Mouse (Mus musculus): ENCODE data around the gene Gstm4. TPM values are rescaled to one million over a fixed set of nuclear protein-coding genes. Genes with fewer than 3 reads are reported as not detected.
A peak's percentile ranks its signal among the peaks of the same experiment; 100 is the strongest.

The Gstm4 gene
- polyA plus RNA-seq, 1 experiment = 23.9 TPM

DNA sequence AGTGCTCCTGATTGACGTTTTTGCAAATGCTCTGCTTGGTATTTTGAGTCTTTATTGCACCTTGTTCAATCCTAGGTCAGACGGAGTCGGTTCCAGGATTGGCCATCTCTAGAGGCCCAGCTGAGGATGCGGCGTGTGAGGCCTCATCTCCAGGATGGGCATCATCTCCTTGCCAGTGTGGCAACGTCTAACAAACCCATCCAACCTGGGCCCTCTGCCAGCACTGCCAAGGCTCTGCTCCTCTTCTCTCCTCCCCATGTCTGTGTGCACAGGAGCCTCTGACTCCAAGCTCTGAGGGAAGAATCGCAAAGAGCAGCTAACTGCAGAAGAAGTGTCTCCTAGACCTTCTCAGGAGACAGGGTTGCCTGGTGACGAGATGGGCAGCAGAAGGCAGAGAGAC, 18.0 kb upstream of the Gstm4 start:
- 80% methylated on average over 8 of the region's 8 CpGs for WGBS
- Histone ChIP-seq H3K4me1 (ENCODE audit: control insufficient read depth, insufficient read depth, low read length) (no peaks in the 10 kb centered on the region; the same call in 1 of the 2 replicates), H3K27me3 (replicated peaks; ENCODE audit: control insufficient read depth, insufficient read depth, low read length) (no peaks in the 10 kb centered on the region), H3K36me3 (ENCODE audit: control insufficient read depth, insufficient read depth, low read length) (no peaks in the 10 kb centered on the region), H3K27ac (ENCODE audit: insufficient read depth, low read depth, low read length) (no peak overlapping the region), H3K4me3 (ENCODE audit: insufficient read depth, low read depth, low read length) (no peak overlapping the region)
- TF ChIP-seq CTCF (conservative IDR thresholded peaks at IDR 0.05; ENCODE audit: insufficient read depth, insufficient read length, low read depth, low read length) = no peak
- TF ChIP-seq POLR2A (IDR thresholded peaks at IDR 0.05; ENCODE audit: low read depth, low read length) = no peak
- DNase-seq = no peak

DNA sequence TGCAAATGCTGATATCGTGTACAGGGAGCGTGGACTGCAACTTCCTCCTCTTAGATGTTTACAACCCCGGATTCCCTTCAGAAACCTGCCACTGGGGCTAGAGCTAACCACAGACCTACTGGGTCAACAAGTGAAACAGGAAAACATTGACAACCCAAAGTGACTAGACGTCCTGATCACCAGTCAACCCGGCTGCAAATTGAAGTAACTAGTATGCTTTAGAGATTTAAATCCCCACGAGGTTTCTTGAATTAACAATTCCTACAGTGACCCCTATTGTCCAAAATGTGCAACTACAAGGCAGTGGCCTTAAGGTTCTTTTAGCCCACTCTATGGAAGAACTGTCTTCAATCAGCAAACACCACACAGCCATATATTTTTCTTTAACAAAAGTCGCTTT, 16.7 kb upstream of the Gstm4 start:
- TF ChIP-seq CTCF (conservative IDR thresholded peaks at IDR 0.05; ENCODE audit: insufficient read depth, insufficient read length, low read depth, low read length) = 0 out of 2 replicates have a peak, but pooled peaks have one; percentile 8
- TF ChIP-seq POLR2A (IDR thresholded peaks at IDR 0.05; ENCODE audit: low read depth, low read length) = no peak
- H3K4me3 ChIP-seq (ENCODE audit: insufficient read depth, low read depth, low read length) = no peak overlapping the region
- peak; percentile 76 for DNase-seq
- H3K27ac ChIP-seq (ENCODE audit: insufficient read depth, low read depth, low read length) = no peak overlapping the region
- no peaks in the 10 kb centered on the region for H3K27me3 ChIP-seq (replicated peaks; ENCODE audit: control insufficient read depth, insufficient read depth, low read length)
- no peaks in the 10 kb centered on the region for H3K36me3 ChIP-seq (ENCODE audit: control insufficient read depth, insufficient read depth, low read length)
- H3K4me1 ChIP-seq (ENCODE audit: control insufficient read depth, insufficient read depth, low read length) = no peaks in the 10 kb centered on the region; the same call in 1 of the 2 replicates
- WGBS = 14% methylated on average over 7 of the region's 7 CpGs

DNA sequence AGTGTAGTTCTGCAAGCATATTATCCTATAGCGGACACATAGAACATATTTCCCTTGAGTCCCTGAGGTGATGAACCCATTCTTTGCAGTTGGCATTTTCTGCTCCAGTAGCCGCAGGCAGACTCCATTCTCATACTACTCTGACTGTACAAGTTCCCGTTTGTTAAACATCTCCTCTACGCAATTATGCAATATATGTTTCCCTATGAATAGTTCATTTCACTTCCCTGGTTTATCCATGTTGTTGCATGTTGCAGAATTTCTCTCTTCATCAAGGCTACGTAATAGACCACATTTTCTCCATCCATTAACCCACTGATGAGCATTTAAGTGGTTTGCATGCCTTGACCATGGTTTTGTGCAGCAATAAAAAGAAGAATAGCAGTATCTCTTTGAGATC, 5.8 kb upstream of the Gstm4 start:
- H3K4me1 ChIP-seq (ENCODE audit: control insufficient read depth, insufficient read depth, low read length) = no peaks in the 10 kb centered on the region
- H3K36me3 ChIP-seq (ENCODE audit: control insufficient read depth, insufficient read depth, low read length) = no peaks in the 10 kb centered on the region
- H3K27me3 ChIP-seq (replicated peaks; ENCODE audit: control insufficient read depth, insufficient read depth, low read length) = no peaks in the 10 kb centered on the region
- 85% methylated on average over 5 of the region's 5 CpGs for WGBS
- H3K27ac ChIP-seq (ENCODE audit: insufficient read depth, low read depth, low read length) = no peak overlapping the region
- TF ChIP-seq CTCF (conservative IDR thresholded peaks at IDR 0.05; ENCODE audit: insufficient read depth, insufficient read length, low read depth, low read length) (no peak), POLR2A (IDR thresholded peaks at IDR 0.05; ENCODE audit: low read depth, low read length) (no peak)
- DNase-seq = no peak
- no peak overlapping the region for H3K4me3 ChIP-seq (ENCODE audit: insufficient read depth, low read depth, low read length)

DNA sequence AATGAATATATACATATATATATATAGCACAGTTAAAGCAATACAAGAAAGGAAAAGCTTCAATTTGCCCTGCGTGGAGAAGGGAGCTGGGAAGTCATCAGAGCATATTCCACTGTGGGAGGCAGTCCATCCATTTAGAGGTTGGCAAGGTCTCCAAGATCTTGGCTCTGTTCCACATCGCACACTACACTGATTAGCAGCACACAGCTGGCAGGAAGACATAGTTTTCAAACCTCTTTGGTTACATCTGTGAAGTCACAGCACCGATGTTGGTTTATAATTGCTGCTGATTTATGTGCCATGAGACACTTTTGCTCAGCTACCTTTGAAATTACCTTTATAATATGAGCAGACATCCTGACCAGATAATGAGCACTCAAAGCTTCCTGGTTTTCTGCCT, 3.6 kb upstream of the Gstm4 start:
- H3K27ac ChIP-seq (ENCODE audit: insufficient read depth, low read depth, low read length) = no peak overlapping the region
- peak; percentile 20 for DNase-seq
- TF ChIP-seq CTCF (conservative IDR thresholded peaks at IDR 0.05; ENCODE audit: insufficient read depth, insufficient read length, low read depth, low read length) (no peak), POLR2A (IDR thresholded peaks at IDR 0.05; ENCODE audit: low read depth, low read length) (no peak)
- no peaks in the 10 kb centered on the region for H3K36me3 ChIP-seq (ENCODE audit: control insufficient read depth, insufficient read depth, low read length)
- peaks cover 3% of the 10 kb centered on the region; the same call in 1 of the 2 replicates for H3K4me1 ChIP-seq (ENCODE audit: control insufficient read depth, insufficient read depth, low read length)
- no peaks in the 10 kb centered on the region for H3K27me3 ChIP-seq (replicated peaks; ENCODE audit: control insufficient read depth, insufficient read depth, low read length)
- 28% methylated on average over 3 of the region's 3 CpGs for WGBS
- H3K4me3 ChIP-seq (ENCODE audit: insufficient read depth, low read depth, low read length) = no peak overlapping the region

DNA sequence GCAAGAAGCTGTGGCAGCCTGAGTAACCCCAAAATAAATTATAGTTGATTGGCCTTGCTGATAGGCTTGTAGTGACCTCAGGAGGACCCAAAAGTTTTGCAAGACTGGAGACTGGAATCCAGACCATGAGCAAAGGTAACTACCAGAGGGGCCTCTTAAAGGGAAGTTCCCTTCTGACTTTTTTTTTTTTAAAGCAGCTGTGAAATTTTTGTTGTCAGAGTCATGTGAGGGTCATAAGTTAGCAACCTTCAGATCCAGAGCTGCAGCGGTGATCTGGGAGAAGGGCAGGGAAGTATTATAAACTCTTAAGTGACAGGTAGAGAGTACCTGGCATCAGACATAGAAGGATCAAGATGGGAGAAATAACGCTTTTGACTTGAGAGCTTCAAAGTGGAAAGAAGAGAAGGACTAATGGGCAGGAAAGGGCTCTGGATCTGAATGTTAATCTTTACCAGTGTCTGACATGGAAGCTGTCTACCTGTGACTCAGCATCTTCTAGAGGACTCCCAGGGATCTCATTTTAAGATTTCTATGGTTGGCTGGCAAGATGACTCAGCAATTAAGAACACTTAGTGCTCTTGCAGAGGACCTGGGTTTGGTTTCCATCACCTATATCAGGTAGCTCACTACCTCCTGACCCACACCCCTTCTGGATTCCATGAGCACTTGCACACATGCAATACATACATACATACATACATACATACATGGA, 2.4 kb upstream of the Gstm4 start:
- TF ChIP-seq POLR2A (IDR thresholded peaks at IDR 0.05; ENCODE audit: low read depth, low read length) = no peak
- TF ChIP-seq CTCF (conservative IDR thresholded peaks at IDR 0.05; ENCODE audit: insufficient read depth, insufficient read length, low read depth, low read length) = no peak
- no peak overlapping the region for H3K27ac ChIP-seq (ENCODE audit: insufficient read depth, low read depth, low read length)
- no peaks in the 10 kb centered on the region for H3K27me3 ChIP-seq (replicated peaks; ENCODE audit: control insufficient read depth, insufficient read depth, low read length)
- peaks cover 3% of the 10 kb centered on the region; the same call in 1 of the 2 replicates for H3K4me1 ChIP-seq (ENCODE audit: control insufficient read depth, insufficient read depth, low read length)
- H3K36me3 ChIP-seq (ENCODE audit: control insufficient read depth, insufficient read depth, low read length) = no peaks in the 10 kb centered on the region
- 72% methylated on average over 2 of the region's 2 CpGs for WGBS
- DNase-seq = peak; percentile 23
- H3K4me3 ChIP-seq (ENCODE audit: insufficient read depth, low read depth, low read length) = no peak overlapping the region

DNA sequence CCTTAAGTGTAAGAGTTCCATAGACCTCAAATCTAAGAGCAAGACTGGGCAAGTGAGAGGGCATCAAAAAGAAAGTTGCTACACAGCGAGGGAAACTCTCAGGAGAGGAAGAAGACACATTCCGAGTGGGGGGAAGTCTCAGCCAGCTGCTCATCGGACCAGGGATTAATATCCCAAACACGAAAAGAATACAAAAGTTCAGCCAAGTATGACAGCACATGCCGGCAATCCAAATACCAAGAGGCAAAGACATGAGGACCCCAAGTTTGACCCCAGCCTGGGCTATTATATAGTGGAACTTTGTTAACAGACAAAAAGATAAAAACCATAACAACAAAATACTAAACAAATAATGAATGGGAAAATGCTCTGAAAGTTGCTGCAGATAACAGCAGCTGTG, 11.5 kb downstream of the Gstm4 start:
- 36% methylated on average over 5 of the region's 5 CpGs for WGBS
- Histone ChIP-seq H3K27ac (ENCODE audit: insufficient read depth, low read depth, low read length) (no peak overlapping the region), H3K4me3 (ENCODE audit: insufficient read depth, low read depth, low read length) (no peak overlapping the region), H3K27me3 (replicated peaks; ENCODE audit: control insufficient read depth, insufficient read depth, low read length) (no peaks in the 10 kb centered on the region), H3K4me1 (ENCODE audit: control insufficient read depth, insufficient read depth, low read length) (peaks cover 4% of the 10 kb centered on the region; the same call in 1 of the 2 replicates), H3K36me3 (ENCODE audit: control insufficient read depth, insufficient read depth, low read length) (no peaks in the 10 kb centered on the region)
- DNase-seq = peak; percentile 56
- no peak for TF ChIP-seq POLR2A (IDR thresholded peaks at IDR 0.05; ENCODE audit: low read depth, low read length)
- no peak for TF ChIP-seq CTCF (conservative IDR thresholded peaks at IDR 0.05; ENCODE audit: insufficient read depth, insufficient read length, low read depth, low read length)

DNA sequence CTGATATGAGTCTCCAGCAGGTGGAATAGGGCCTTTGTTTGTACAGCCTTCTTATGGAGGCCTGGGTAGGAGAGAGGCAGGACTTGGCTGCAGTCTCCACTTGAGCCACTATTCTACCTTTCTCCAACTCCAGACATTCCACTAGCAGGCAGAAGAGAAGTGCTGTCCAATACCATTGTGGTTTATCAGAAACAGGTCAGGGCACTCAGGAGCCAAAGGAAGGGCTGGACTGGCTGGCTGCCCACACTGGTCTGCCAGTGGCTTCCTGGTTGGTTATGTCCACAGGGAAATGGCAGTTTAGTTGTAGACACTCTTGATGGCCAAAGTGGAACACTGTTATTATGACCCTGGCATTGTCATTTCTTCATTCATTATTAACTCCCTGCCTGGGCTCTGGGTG, 12.6 kb downstream of the Gstm4 start:
- Histone ChIP-seq H3K4me3 (ENCODE audit: insufficient read depth, low read depth, low read length) (no peak overlapping the region), H3K36me3 (ENCODE audit: control insufficient read depth, insufficient read depth, low read length) (no peaks in the 10 kb centered on the region), H3K4me1 (ENCODE audit: control insufficient read depth, insufficient read depth, low read length) (peaks cover 7% of the 10 kb centered on the region; the same call in 1 of the 2 replicates), H3K27me3 (replicated peaks; ENCODE audit: control insufficient read depth, insufficient read depth, low read length) (no peaks in the 10 kb centered on the region), H3K27ac (ENCODE audit: insufficient read depth, low read depth, low read length) (no peak overlapping the region)
- peak; percentile 43 for DNase-seq
- TF ChIP-seq CTCF (conservative IDR thresholded peaks at IDR 0.05; ENCODE audit: insufficient read depth, insufficient read length, low read depth, low read length) = no peak
- TF ChIP-seq POLR2A (IDR thresholded peaks at IDR 0.05; ENCODE audit: low read depth, low read length) = no peak

Measured in kidney, adult 2 months (tissue).